Mouse (Mus musculus): Measurements from ENCODE around the gene Gatad1.
"Not testable (repeated sequence)": the region's sequence is repeated elsewhere in the genome, so short reads cannot be mapped to it uniquely, and the experiment has no call there.

The Gatad1 gene

GRCm38 (mm10) chr5:3633315-3633714 is 23.7 kb downstream of the Gatad1 start:
- no peak for DNase-seq

GRCm38 (mm10) chr5:3632285-3632684 is 24.7 kb downstream of the Gatad1 start:
- no peak for DNase-seq

- DNase-seq, result peak; percentile 24
These were observed 25.3 kb downstream of the Gatad1 start for GRCm38 (mm10) chr5:3631512-3632271.

GRCm38 (mm10) chr5:3630055-3630454 is 26.9 kb downstream of the Gatad1 start:
- DNase-seq, result no peak

GRCm38 (mm10) chr5:3620486-3620885 is 36.5 kb downstream of the Gatad1 start:
- no peak for DNase-seq

GRCm38 (mm10) chr5:3611835-3612234 is 45.1 kb downstream of the Gatad1 start:
- not testable (repeated sequence) for DNase-seq

- DNase-seq, result no peak
These were observed 47.7 kb downstream of the Gatad1 start for GRCm38 (mm10) chr5:3609241-3609640.

GRCm38 (mm10) chr5:3607114-3607513 is 49.9 kb downstream of the Gatad1 start:
- no peak for DNase-seq

GRCm38 (mm10) chr5:3600790-3601189 is 56.2 kb downstream of the Gatad1 start:
- DNase-seq, result no peak

- no peak for DNase-seq
These were observed 56.7 kb downstream of the Gatad1 start for GRCm38 (mm10) chr5:3600298-3600697.

GRCm38 (mm10) chr5:3598766-3599165 is 58.2 kb downstream of the Gatad1 start:
- no peak for DNase-seq

GRCm38 (mm10) chr5:3597171-3597570 is 59.8 kb downstream of the Gatad1 start:
- no peak for DNase-seq

GRCm38 (mm10) chr5:3596399-3596766 is 60.6 kb downstream of the Gatad1 start, which contains the start of gene Rbm48:
Gene Rbm48, minus strand, starts transcription at chr5:3596585.
- DNase-seq, result peak; percentile 87

GRCm38 (mm10) chr5:3595693-3596398 is 61.1 kb downstream of the Gatad1 start, which contains the start of gene Pex1:
Gene Pex1, plus strand, starts transcription at chr5:3596066.
- DNase-seq, result peak; percentile 97

Data from embryo, embryonic 11 days (tissue).